Mouse (Mus musculus) frontal cortex, adult 2 months (tissue): Measurements from ENCODE around the gene Gm4450. TPM values are rescaled to one million over a fixed set of nuclear protein-coding genes. Genes with fewer than 3 reads are reported as not detected.
"Not testable (repeated sequence)": the region's sequence is repeated elsewhere in the genome, so short reads cannot be mapped to it uniquely, and the experiment has no call there.

Experiments
- DNase-seq, 2 experiments: peaks; one replicate each; pipeline ENCODE4 v3.0.0; 2022; ENCODE audit warnings: low spot score in 1 of 2; ENCODE audit errors: extremely low spot score in 1 of 2
- polyA plus RNA-seq: library from polyadenylated mRNA; depleted of rRNA; stranded (reverse); fragments of >200 nt; gene quantifications from 2 replicates; pipeline ENCODE4 v1.2.3, GENCODE M21; 2012; rRNA removed

Gm4450 gene
- not detected in 2 replicates for polyA plus RNA-seq

DNA sequence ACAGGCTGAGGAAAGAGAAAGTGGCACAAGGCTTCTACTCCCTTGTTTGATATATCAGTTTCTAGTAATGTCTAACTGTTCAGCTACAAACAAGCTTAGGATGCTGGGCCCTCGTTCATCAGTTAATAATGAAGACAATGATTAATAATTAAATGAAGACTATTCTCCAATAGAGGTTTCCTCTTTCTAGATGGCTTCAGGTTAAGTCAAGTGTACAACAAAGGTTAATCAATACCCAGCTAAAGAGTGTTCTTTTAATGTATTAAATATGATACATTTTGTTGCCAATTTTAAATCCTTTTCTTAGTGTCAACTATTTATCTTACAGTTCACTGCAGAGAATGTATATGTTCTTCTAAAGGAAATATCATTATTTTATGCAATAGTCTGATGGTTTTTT is at the start of gene Gm4450:
Gm4450 (minus strand) TSS at position 101 of the 400 bp plus-strand sequence.
- DNase-seq = not testable (repeated sequence)

DNA sequence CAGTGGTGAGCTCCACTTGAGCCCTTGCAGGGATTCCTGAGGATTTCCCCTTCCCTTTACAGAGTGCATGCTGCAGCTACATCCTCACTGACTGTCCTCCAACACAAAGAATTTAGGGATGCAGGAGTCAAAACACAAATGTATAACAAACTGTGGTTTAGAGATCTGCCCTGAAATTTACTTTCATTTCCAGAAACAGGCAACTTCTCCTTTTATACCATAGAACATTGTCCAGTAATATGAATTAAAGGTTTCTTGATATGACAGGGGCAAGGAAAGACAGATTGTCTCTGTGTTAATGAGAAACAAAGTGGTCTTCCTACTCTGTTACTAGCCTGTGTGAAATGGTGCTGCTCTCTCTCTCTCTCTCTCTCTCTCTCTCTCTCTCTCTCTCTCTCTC is 40.5 kb upstream of the Gm4450 start:
- DNase-seq = not testable (repeated sequence)

DNA sequence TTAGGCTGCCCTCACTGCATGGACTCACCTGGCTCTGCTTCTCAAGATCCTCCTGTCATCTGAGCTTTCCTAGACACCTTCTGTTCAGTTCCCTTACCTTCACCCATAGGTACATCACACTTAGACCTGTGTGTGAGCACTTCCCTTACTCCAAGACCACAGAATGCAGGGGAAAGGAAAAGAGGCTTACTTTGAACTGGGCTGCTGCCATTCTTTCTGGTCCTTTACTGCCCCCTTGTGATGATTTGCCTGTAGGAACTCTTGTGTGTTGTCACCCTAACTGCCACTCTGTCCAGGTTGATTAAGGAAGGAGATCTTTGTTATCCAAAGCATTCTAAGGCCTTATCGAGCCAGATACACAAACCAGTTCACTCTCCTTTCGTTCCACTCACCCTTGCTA is 39.8 kb upstream of the Gm4450 start:
- DNase-seq = not testable (repeated sequence)

DNA sequence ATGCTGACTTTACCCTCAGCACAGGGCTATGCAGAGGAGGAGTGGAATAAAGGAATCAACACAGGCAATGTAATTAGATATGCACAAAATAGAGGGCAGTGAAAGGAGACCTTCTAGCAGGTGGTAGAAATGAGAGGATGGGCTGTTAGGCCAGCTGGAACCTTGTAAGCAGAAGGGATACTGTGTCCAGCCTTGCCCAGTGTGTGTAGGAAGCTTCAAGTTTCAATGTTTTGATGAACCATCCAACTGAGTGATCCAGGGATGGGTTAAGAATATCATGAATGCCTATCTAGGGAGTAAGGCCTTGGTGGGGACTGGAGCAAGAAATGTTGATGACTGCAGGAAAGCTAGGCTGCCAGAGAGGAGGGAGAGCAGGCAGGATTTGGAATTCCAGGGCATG is 38.1 kb upstream of the Gm4450 start:
- DNase-seq = not testable (repeated sequence)

DNA sequence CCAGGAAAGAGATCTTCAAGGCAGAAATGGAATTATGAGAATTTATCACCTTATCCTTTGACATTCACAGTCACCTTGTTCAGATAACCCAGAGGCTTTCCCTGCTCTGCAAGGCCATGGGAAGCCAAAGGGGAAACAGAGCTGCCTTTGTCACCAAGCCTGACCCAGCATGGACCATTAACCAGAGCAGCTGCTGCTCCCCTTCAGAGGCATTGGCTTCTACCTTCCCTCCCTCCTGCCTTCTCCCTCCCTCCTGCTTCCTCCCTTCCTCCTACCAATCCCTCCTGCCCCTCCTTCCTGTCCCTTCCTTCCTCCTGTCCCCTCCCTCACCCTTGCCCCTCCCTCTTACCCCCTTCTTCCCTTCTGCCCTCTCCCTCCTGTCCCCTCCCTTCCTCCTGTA is 37.3 kb upstream of the Gm4450 start:
- not testable (repeated sequence) for DNase-seq

DNA sequence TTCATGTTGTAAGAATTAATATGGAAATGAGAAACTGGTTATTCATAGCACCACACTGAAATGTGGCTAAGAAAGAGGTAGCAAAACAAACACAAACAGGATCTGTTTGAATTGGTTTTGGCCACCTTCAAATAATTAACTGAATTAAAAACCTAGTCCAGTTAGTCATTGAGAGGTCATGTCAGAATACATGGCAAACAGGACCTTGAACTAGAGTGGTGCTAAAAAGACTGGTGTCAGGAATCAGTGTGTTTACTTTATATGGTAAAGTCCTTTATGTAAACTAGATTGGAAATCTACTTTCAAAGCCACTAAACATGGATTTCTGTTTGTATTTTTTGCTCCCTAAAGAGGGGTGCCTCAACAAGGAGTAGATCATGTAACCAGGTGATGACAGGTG is 14.6 kb upstream of the Gm4450 start:
- DNase-seq = not testable (repeated sequence)

DNA sequence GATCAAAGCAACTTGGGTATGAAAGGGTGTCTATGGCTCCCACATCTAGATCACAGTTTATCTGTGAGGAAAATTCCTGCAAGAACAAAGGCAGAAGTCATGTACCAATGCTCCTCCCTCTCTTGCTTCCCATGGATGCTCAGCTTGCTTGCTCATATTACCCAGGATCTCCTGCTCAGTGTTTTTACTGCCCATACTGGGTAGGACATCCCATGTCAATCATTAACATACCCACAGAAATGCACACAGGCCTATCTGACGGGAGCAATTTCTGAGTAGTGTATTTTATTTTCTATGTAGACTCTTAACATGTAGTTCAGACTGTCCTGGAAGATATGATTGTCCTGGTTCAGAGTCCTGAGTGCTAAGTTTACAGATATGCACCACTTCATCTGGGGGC is 14.1 kb upstream of the Gm4450 start:
- not testable (repeated sequence) for DNase-seq

DNA sequence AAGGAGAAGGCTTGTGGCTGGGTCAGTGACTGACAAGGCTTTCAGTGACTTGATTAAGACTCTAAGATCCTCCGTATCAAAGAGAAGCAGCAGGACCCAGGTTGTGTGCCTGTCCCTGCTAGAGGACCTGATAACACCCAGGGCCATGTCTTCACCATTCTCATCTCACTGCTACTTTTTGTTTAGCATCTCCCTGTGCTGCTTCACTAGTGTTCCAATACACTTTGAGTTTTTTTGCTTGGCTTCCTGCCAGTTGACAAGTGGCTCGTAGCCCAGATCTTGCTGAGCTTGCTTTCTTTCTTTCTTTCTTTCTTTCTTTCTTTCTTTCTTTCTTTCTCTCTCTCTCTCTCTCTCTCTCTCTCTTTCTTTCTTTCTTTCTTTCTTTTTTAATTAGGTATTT is 12.4 kb upstream of the Gm4450 start:
- DNase-seq = not testable (repeated sequence)

DNA sequence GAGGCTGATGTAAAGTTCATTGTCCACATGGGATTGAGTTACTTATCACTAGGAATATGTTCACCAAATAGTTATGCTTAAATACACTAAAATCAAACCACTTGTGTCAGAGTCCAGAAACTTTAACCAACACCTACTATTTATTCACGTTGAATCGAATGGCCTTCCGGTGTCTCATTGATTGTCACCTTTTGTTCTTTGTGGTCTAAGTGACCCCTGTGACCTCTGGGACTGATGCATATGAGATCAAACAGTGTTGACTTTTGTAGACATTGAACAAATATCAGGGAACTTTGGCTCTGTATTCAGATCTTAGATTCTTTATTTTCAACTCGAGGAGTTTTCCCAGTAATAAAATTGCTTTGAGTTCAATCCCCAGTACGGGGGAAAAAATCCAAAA is 3.1 kb downstream of the Gm4450 start:
- DNase-seq = not testable (repeated sequence)

DNA sequence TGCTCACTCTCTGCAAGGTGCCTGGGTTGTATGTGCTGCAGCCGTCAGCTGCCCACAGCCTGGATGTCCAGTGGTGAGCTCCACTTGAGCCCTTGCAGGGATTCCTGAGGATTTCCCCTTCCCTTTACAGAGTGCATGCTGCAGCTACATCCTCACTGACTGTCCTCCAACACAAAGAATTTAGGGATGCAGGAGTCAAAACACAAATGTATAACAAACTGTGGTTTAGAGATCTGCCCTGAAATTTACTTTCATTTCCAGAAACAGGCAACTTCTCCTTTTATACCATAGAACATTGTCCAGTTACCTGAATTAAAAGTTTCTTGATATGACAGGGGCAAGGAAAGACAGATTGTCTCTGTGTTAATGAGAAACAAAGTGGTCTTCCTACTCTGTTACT is 13.0 kb downstream of the Gm4450 start:
- not testable (repeated sequence) for DNase-seq

DNA sequence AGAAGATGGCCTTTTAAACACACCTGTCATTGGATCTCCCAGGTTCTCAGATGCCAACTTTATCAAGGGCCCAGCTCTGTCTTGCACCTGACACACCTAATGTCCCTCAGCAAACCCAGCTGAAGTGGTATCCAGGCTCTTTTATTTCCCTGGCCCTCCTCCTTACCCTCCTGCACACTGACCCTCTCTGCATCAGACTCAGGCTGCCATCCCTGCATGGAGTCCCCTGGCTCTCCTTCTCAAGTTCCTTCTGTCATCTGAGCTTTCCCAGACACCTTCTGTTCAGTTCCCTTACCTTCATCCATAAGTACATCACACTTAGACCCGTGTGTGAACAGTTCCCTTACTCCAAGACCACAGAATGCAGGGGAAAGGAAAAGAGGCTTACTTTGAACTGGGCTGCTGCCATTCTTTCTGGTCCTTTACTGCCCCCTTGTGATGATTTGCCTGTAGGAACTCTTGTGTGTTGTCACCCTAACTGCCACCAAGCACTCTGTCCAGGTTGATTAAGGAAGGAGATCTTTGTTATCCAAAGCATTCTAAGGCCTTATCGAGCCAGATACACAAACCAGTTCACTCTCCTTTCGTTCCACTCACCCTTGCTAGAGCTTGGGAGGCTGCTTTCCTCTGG is 13.7 kb downstream of the Gm4450 start:
- DNase-seq = not testable (repeated sequence)

DNA sequence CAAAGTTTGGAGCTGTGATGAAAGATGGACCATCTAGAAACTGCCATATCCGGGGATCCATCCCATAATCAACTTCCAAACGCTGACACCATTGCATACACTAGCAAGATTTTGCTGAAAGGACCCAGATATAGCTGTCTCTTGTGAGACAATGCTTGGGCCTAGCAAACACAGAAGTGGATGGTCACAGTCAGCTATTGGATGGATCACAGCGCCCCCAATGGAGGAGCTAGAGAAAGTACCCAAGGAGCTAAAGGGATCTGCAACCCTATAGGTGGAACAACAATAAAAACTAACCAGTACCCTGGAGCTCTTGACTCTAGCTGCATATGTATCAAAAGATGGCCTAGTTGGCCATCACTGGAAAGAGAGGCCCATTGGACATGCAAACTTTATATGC is 14.7 kb downstream of the Gm4450 start:
- DNase-seq = not testable (repeated sequence)

DNA sequence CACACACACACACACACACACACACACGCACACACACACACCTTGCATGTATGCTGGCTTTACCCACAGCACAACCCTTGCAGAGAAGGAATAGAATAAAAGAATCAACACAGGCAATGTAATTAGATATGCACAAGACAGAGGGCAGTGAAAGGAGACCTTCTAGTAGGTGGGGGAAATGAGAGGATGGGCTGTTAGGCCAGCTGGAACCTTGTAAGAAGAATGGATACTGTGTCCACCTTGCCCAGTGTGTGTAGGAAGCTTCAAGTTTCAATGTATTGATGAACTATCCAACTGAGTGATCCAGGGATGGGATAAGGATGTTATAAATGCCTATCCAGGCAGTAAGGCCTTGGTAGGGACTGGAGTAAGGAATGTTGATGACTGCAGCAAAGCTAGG is 21.9 kb downstream of the Gm4450 start:
- no peak for DNase-seq

DNA sequence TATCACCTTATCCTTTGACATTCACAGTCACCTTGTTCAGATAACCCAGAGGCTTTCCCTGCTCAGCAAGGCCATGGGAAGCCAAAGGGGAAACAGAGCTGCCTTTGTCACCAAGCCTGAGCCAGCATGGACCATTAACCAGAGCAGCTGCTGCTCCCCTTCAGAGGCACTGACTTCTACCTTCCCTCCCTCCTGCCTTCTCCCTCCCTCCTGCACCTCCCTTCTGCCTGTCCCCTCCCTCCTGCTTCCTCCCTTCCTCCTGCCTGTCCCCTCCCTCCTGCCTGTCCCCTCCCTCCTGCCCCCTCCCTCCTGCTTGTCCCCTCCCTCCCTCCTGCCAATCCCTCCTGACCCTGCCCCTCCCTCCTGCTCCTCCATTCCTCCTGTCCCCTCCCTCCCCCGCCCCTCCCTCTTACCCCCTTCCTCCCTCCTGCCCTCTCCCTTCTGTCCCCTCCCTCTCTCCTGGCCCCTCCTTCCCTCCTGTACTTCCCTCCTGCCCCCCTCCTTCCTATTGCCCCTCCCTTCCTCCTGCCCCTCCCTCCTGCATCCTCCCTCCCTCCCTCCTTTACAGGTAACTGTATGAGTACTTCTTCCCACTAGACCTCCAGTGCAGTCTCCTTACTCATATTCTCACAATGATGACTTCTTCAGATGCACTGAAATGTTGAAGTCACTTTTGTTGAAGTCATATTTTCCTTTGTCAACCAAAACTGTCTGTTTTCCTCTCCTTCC is 22.7 kb downstream of the Gm4450 start:
- no peak for DNase-seq

DNA sequence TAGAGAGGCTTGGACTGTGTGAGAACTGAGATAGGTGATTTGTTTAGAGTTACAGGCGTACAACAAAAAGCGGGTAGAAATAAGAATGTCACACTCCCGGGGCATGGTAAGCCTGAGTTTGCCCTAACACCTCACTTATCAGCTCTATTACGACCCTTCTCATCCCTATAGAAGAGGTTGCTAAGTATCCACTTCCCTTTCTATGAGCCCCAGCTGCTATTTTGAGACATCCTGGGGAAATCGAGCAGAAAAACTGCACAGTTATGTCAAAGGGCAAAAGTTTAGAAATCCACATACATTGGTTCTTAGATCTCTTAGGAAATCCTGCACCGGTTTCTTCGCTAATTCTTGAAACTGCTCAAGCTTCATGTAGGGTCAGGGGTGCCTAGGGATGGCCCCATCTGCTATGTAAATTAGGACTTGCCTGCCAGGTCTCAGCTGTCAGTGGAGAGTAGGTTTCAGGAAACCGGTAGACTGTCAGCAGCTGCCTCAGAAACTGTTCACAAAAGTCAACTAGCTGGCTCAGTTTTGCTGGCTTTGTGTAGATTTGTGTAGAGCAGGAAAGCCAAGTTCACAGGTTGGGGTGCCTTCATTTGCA is 27.9 kb downstream of the Gm4450 start:
- DNase-seq = no peak

DNA sequence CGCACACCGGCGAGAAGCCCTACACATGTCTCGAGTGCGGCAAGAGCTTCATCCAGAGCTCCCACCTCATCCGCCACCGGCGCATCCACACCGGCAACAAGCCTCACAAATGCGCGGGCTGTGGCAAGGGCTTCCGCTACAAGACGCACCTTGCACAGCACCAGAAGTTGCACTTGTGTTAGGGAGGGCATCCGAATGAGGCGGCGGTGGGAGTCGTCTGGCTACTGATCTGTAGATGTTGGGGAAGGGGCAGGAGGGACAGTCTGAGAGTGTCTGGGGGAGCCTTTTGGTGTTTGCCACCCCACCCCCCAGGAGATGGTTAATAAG is 28.5 kb downstream of the Gm4450 start:
- no peak for DNase-seq

DNA sequence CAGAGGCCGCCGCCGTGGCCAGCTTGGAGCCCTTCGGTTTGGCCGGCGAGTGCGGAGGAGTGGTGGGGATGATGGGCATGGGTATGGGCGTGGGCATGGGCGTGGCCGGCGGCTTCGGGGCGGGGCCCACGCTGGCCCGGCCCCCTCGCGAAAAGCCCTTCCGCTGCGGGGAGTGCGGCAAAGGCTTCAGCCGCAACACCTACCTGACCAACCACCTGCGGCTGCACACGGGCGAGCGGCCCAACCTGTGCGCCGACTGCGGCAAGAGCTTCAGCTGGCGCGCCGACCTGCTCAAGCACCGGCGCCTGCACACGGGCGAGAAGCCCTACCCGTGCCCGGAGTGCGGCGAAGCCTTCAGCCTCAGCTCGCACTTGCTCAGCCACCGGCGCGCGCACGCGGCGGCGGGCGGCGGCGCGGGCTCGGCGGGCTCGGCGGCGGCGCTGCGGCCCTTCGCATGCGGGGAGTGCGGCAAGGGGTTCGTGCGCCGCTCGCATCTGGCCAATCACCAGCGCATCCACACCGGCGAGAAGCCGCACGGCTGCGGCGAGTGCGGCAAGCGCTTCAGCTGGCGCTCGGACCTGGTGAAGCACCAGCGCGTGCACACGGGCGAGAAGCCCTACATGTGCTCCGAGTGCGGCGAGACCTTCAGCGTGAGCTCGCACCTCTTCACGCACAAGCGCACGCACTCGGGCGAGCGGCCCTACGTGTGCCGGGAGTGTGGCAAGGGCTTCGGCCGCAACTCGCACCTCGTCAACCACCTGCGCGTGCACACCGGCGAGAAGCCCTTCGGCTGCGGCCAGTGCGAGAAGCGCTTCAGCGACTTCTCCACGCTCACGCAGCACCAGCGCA is 29.1 kb downstream of the Gm4450 start:
- peak; percentile 66 to 78 for DNase-seq

DNA sequence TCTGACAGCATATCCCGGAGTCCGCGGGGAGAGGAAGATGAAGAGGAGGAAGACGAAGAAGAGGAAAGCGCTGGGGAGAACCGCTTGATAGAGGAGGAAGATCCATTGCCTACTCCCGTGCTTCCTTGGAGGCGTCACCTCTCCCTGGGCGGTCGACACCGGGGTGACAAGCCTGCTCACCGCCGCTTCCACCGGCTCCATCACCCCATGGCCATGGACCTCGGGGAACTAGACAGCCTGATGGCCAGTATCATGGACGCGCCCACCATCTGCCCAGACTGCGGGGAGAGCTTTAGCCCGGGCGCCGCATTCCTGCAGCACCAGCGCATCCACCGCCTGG is 29.7 kb downstream of the Gm4450 start:
- no peak for DNase-seq

DNA sequence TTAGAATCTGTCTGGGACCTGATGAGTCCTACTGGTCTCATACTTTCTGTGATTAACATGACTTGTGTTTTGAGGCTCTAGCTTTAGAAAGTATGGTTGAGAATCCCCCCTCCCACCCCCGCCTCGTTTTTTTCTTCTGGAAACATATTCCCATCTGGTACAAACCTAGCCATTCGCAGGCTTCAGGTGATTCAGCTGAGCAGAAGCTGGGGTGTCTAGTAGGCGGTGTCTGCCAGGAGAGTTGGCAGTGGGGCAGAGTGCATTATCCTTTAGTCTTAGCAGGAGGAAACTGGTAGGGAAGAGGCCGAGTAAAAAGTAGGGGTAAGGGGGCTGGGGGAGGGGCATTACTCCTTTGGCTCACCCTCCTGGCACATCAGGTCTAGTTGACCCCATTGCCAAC is 30.2 kb downstream of the Gm4450 start:
- DNase-seq = no peak

DNA sequence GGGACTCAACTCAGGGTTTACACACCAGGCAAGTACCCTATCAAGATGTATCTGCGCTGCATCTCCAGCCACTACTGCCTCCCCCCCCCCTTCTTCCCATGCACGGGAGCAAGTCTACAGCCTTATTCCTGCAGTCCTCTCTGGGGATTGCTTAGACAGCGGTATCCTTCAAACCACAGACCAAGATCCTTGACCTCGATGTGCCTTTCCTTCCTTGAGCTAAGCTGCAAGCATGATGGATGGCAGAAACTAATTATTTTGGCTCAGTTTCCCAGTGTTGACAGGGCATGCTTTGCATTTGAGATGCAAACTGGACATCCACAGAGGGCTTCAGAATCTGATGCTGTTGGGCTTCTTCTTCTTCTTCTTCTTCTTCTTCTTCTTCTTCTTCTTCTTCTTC is 34.0 kb downstream of the Gm4450 start:
- DNase-seq = no peak

DNA sequence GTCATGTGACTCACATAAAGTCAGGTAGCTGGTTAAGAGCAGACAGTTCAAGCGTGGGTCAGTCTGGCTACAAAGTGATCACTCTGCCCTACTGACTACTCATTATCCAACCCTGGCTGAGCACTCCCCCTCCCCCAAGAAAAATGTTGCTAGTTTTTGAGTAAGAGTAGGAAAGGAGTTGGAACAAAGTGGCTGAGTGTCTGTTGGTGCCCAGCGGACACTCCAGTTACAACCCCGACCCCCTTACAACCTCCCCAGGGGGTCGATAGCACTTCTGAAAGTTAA is 37.2 kb downstream of the Gm4450 start:
- no peak for DNase-seq
